Mouse (Mus musculus): ENCODE data around the gene Palm.
"Not testable (repeated sequence)": the region's sequence is repeated elsewhere in the genome, so short reads cannot be mapped to it uniquely, and the experiment has no call there.

The Palm gene

GRCm38 (mm10) chr10:79793051-79793737, at the start of gene Palm:
Palm (plus strand) TSS chr10:79793572.
- DNase-seq (ENCODE audit: low spot score in 2 of 2), result peak; percentile 70 to 80

- DNase-seq (ENCODE audit: low spot score in 2 of 2), result no peak
These were observed 49.6 kb upstream of the Palm start for GRCm38 (mm10) chr10:79743650-79744365.

- no peak for DNase-seq (ENCODE audit: low spot score in 2 of 2)
These were observed 48.0 kb upstream of the Palm start for GRCm38 (mm10) chr10:79745411-79745810.

GRCm38 (mm10) chr10:79745898-79746773, 47.2 kb upstream of the Palm start, which contains the start of gene Polrmt:
Polrmt (minus strand) TSS chr10:79746581.
- DNase-seq (ENCODE audit: low spot score in 2 of 2), result peak; percentile 94

GRCm38 (mm10) chr10:79746774-79747151, 46.6 kb upstream of the Palm start:
- DNase-seq (ENCODE audit: low spot score in 2 of 2), result no peak

GRCm38 (mm10) chr10:79748496-79748895, 44.9 kb upstream of the Palm start:
- no peak for DNase-seq (ENCODE audit: low spot score in 2 of 2)

- DNase-seq (ENCODE audit: low spot score in 2 of 2), result peak in 1 of 2 experiments; percentile 61
These were observed 38.4 kb upstream of the Palm start, which contains the start of gene Fgf22 for GRCm38 (mm10) chr10:79754856-79755516. Fgf22 (plus strand) TSS chr10:79755076.

- no peak for DNase-seq (ENCODE audit: low spot score in 2 of 2)
These were observed 37.5 kb upstream of the Palm start for GRCm38 (mm10) chr10:79755854-79756253.

- no peak for DNase-seq (ENCODE audit: low spot score in 2 of 2)
These were observed 36.7 kb upstream of the Palm start for GRCm38 (mm10) chr10:79756660-79757059.

GRCm38 (mm10) chr10:79759675-79760074, 33.7 kb upstream of the Palm start:
- not testable (repeated sequence) for DNase-seq (ENCODE audit: low spot score in 2 of 2)

- no peak for DNase-seq (ENCODE audit: low spot score in 2 of 2)
These were observed 32.7 kb upstream of the Palm start for GRCm38 (mm10) chr10:79760603-79761143.

GRCm38 (mm10) chr10:79762875-79763274, 30.5 kb upstream of the Palm start:
- no peak for DNase-seq (ENCODE audit: low spot score in 2 of 2)

- DNase-seq (ENCODE audit: low spot score in 2 of 2), result no peak
These were observed 29.1 kb upstream of the Palm start for GRCm38 (mm10) chr10:79764234-79764633.

GRCm38 (mm10) chr10:79765228-79765745, 28.1 kb upstream of the Palm start:
- no peak for DNase-seq (ENCODE audit: low spot score in 2 of 2)

GRCm38 (mm10) chr10:79766001-79766507, 27.3 kb upstream of the Palm start:
- no peak for DNase-seq (ENCODE audit: low spot score in 2 of 2)

- DNase-seq (ENCODE audit: low spot score in 2 of 2), result peak; percentile 99 to 100
These were observed 26.7 kb upstream of the Palm start, which contains the start of gene Rnf126 for GRCm38 (mm10) chr10:79766508-79767325. Rnf126 (minus strand) TSS chr10:79766952.

- DNase-seq (ENCODE audit: low spot score in 2 of 2), result peak; percentile 91 to 95
These were observed 25.8 kb upstream of the Palm start for GRCm38 (mm10) chr10:79767372-79768244.

GRCm38 (mm10) chr10:79768400-79768799, 25.0 kb upstream of the Palm start:
- peak; percentile 55 to 75 for DNase-seq (ENCODE audit: low spot score in 2 of 2)

GRCm38 (mm10) chr10:79769329-79769728, 24.0 kb upstream of the Palm start:
- DNase-seq (ENCODE audit: low spot score in 2 of 2), result no peak

All from urinary bladder, postnatal 4 days (tissue).